Mouse (Mus musculus): ENCODE measurements at regions not wholly inside any gene's neighbourhood (a gene's known extent, or its start where the extent isn't known, plus 50 kb on each side); places are given as distances from the start of the nearest gene placed in this dataset.

DNA sequence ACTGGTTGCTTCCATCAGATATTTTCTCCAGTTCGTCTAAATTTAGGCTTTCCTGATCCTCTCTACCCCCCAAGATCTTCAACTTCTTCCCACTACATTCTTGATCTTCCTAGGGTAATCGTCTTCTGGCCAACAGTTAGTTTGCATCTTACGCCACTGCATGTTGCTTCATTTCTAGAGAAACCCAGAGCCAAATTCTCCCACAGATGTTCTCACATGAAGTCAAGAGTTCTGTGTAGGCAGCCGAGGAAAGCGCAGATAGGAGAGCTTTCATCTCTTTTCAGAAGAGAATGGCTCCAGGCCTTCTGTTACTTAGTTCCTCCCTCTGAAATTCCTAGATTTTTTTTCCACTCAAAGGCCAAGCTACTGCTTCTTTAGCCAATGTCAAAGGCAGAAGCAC lies 179.9 kb downstream of the Fgf10 start:
- DNase-seq: no peak

DNA sequence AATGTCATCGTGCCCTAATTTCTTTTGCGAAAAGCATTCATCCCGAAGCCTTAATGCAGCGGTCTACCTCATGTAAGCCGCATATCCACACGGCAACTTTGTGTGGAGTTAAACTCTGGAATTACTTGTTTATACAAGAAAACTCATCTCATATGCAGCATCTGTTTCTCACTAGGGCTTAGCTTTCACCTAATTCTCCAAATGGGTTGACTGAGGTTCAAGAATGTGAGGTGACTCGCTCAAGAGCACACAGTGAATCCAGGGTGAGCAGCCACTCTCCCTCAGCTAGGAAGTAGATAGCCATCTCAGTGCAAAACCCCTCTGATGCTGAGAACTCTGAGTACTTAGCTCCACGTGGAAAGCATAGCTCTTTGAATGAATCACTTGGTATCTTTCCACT lies 181.1 kb downstream of the Fgf10 start:
- no peak for DNase-seq

DNA sequence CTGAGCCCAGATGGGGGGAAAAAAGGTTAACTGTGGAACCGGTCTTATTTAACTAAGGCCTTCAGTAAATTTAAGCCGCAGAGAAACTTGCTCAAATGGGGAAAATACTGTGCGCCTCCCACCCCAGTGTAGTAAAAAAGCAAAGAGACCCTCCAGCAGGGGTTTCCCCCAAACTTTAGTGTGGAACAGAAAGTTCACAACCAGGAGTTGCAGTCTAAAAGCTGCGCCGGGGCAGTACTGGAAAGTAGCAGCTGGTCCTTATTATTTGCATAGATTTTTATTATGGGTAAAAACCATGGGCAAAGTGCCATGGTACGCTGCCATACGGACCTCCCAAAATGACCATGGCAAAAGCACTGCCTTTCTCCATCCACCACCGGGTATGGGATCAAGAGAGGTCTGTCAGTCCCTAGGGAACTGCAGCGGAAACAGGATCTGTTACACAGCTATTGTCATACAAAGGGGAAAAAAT lies 216.8 kb downstream of the Fgf10 start:
- DNase-seq: no peak

DNA sequence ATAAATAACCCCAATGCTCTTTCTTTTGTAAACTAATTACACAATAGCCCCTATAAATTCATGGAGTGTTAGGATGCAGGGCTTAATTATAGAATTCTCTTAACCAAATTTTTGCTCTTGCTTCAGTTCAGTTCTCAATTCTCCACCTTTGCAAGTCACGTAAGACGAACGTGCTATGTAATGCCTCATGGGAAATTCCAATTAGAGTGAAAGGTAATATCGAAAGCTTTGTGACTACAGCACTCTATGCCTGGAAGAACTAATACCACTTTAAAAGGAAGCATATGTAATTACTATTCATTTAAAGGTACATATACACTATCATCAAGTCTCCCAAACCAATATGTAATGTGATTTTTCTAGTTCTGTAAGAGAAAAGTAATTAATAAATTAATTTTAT lies 225.5 kb downstream of the Fgf10 start:
- DNase-seq: no peak

DNA sequence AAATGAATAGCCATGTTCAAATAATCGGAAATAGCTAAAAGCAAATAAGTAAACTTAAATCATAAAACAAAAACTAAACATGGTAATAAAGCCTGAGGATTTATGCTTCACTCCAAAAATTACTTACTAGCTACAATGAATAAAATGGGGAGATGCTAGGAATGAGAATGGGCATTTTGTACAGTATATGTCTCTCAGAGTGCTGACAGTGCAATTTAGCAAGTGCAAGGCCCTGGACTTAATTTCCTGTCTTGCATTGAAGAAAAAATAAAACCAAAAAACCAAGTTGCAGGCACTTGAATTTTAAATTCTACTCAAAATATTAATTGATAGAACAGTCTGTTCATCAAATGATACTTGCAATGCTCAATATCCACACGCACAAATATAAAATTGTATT lies 232.4 kb downstream of the Fgf10 start:
- DNase-seq: no peak

DNA sequence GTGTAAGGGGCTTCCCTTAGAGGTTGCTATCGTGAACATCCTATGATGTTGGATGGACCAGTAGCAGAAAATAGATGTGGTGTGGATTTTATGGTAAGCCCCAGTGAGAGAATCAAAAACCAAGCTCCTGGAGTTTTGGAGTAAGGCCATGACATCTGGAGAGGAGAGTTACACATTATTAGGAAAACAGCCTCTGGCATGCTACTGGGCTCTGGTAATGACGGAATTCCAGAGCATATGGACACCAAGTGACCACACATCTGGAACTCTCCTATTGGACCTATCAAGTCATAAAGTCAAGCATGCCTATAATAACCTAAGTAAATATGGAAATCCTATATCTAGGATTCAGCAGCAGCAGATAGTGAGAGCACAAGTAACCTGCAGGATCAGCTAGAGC lies 240.8 kb downstream of the Fgf10 start:
- no peak for DNase-seq

DNA sequence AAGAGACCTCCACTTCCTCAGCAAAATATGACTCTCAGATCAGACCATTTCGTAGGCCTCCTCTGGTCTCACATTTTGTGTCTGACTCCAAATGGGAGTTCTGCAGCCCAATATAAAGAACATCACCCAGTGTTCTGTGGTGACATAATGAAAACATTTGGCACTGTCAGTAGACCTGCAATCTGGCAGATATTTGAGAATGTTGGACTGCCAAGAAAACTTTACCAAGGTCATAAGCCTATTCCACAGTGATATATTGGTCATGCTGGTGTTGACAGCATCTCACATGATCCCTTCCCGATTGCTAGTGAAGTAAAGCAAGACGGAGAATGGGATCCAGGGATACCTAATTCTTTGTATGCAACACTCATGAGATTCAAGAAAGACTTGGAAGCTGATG lies 271.2 kb downstream of the Fgf10 start:
- DNase-seq: no peak

DNA sequence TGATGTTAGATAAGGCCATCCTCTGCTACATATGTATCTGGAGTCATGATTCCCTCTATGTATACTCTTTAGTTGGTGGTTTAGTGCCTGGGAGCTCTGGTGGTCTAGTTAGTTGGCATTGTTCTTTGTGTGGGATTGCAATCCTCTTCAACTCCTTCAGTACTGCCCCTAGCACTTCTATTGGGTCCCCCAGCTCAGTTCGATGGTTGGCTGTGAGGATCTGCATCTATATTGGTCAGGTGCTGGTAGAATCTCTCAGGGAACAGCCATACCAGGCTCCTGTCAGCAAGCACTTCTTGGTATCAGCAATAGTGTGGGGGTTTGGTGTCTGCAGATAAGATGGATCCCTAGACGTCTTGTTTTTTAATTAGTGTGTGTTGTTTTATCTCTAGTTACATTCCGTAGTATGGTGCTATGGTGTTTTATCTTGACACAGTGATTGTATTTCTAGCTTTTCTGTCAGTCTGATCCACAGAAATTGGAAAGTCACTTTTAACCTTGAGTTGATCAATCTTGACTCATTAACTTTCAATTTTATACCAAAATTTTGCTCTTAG lies 296.6 kb downstream of the Fgf10 start:
- DNase-seq: no peak

DNA sequence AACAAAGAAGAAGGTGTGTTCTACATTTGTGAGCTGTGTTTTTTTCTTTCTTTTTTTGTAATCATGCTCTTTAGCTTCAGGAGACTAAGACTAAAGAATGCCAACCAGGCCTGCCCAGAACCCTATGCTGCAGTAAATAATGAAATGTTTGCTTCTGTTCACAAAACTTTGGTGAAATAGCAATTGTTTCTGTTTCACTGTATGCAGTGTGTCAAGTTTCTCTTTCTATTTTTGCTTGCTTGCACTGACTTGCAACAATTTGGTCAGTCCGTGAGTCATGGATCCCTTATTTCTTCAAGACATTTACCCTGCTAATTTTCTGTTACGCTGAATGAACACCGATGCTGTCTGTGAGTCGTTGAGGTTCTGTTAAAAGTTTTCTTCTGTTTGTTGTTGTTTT lies 298.1 kb downstream of the Fgf10 start:
- no peak for DNase-seq

DNA sequence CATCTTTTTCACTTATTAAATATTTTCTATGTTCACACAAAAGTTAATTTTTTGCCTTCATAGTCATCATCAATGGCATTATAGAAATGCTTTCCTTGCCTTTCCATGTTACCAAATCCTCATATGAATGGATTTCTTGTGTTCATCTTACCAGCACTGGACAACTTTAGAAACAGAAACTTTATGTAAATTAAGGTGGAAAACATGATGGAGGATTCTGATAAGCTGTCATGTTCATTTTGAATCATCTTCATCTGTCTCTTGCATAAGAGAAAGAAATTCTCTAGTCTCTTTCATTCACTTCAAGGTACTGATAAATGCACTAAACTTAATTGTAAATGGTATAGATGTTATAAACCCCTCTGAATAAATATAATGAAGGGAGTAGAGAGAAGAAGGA lies 305.4 kb downstream of the Fgf10 start:
- no peak for DNase-seq

DNA sequence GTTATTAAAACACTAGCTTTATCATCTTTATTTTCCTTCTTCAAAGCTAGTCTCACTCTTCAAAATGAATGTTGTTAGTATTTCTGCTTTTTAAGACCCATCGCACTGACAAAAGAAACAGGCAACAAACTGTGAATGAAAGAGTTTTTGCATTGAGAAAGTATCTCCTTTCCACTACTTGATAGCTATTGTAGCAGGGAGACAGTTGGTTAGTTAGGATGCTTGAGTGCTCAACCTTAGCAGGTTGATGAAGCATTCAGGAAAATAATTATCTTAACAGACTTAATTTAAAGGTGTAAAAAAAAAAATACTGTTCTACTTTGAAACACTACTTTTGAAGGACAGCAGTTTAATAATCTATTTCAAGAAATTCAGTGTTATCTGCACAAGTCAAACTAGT lies 305.9 kb downstream of the Fgf10 start:
- DNase-seq: no peak

DNA sequence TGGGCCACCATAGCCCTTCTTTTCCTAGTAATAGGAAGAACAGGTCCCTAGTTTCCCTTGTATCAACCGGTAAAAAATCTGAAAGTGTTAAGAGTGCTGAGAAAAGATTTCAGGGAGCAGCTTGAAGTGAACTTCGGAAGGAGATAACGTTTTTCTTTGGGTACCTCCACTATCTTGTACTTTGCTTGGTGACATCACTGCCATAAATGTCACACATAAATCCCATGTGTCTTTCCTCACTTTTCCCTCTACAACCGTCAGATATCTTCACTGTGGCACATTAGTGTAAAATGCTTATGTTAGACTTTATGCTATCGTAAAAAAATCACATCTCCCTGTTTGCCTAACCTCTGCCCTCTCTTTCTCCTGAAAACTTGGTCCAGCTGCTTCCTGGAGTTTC lies 309.9 kb downstream of the Fgf10 start:
- no peak for DNase-seq

DNA sequence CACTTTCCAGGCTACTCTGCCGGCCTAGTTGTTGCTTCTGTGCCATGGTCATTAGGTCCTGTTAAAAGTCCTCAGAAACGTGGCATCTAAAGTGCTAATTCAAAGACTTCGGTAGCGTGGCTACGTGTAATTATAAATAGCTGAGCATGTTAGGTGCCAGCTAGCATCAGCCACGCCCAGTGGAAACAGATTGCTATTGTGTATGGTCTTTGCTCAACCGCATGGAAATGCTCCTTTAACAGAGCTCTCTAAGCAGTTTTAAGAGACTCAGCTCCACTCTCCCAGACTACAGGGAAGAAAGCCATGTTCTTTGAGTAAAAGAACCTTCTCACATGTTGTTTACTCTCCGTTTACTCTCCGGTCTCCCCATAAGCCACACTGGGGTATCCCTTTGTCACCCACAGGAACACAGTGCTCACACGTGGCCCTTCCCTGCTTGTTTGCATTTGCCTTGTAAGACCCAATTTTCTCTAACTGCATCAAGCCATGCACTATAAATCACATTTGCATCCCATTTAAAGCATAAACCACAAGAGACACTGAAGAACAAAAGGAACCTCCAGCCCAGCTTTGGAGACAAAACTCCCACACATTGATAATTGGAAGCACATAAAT lies 311.7 kb downstream of the Fgf10 start:
- DNase-seq: no peak

DNA sequence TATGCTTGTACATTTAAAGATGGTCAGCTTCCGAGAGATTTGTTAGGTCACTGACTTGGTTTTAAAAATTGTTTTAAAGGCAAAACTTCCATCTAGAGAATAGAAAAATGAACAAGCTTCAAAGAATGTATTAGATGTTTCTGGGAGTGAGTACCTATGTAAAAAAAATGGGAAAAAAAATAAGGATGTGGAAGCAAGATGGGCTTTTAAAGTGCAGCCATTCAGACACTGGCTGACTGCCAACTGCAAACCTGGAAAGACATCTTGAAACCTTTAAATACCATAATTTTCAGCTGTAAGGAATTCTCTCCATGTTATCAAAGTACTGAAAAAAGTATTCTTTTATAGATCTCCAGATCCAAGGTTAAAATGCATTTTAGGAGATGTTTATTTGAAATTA lies 315.7 kb downstream of the Fgf10 start:
- DNase-seq: no peak

DNA sequence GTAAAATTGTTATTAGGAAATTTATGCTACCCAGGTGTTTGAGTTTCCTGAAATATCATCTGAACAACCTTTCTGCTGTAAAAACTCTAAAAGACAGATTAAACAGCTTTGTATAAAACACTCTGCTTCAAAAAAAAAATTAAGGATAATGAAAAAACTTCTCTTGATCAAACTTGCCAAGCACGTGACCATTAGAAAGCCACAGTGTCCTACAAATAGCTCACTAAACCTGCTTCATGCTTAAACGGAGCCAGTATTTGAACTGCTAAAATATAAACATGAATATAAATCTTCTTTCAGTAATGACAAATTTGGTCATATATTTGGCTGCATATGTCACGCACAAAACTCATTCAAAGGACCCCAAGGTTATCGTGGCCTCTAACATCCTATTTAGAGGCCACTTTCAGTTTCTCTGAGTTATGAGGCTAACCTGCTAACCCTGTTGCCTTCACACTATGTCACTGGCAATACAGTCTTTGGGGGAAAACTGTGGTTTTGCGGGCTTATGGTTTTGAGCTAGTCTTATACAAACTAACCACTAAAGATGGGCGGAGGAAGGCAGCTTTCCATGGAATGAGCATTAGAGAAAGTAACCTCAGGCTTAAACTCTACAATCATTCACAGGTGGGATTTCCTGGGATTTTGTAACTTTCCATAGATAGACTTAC lies 355.8 kb downstream of the Fgf10 start:
- no peak for DNase-seq

DNA sequence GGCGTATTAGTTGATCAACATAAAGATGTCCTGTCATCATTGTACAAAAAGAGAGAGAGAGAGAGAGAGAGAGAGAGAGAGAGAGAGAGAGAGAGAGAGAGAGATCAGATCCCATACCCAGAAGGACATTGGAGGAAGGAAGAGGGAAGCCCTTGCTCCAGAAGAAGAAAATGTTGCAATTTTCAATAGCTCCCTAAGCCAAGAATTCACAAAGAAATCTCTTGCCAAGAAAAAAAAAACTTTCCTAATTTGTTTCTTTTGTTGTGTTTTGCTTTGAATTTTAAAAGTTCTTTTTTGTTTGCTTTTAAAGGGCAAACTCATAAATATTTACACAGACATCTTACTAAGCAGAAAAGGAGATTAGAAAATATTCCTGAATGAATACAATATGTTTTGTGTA lies 370.0 kb downstream of the Fgf10 start:
- DNase-seq: no peak

DNA sequence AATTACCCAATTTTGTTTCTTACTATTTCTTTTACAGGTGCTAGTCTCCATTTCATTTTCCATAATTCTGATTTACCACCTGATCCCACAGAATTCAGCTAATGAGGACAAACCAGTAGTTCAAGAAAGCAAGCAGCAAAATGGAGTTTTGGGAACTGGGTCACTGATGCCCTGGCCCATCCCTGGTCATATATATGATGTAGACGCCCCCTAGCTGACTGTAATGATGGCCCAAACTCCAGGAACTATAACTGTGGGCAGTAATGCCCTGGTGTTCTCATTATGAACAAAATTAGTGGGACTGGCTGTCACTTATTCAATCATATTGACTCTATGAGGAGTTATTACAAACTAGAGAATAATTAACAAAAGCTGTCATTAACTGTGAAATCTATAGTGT lies 375.5 kb downstream of the Fgf10 start:
- DNase-seq: no peak

DNA sequence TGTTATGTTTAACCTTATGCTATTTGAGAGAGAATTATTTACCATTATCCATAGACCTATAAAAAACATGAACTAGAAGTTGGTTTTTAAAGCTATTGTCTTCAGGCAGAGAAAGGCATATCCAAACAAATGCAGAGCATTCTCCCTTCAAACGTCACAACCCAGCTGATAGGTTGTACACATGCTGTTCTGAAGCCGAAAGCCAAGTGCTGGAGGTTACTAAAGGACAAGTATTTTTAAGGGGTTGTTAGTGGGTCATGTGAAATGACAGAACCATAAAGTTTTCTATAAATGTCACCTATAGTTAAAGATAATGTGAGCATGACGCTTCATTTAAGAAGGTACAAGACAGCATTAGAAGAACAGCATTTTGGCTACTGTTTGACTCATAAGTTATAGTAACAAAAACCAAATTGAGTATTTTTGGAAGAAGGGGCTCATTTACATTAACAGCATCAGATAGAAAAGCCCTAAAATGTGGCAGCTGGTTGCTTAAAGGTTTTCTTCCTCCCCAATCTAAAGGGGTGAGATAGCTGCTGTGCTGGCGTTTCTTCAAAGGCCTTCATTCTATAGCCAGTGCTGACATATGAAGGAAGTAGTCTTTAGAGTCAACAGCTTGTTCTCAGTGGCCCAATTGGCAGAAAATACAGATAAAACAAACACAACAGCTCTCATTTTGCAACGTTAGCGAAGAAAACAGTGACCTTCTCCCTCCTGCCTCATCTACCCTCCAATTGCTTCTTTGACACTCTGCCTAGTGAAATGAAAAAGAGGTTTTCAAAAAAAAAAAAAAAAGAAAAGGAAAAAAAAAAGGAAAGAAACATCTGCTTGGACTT lies 359.4 kb upstream of the Paip1 start:
- no peak for DNase-seq

DNA sequence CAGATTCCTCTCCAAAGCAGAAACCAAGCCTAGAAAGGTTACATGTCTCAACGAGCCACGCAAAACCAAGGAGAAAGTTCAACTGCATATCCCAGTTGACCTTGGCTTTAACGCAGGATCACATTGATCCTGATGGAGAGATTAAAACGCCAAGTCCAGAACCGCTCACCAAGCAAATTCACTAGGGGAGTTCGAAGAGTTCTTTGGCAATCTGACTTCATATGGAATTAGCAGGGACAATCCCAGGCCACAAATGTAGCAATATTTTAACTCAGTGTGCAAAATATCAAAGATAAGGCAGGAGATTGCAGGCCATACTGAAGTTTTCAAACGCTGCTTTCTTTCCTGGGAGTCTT lies 358.8 kb upstream of the Paip1 start:
- DNase-seq: no peak

DNA sequence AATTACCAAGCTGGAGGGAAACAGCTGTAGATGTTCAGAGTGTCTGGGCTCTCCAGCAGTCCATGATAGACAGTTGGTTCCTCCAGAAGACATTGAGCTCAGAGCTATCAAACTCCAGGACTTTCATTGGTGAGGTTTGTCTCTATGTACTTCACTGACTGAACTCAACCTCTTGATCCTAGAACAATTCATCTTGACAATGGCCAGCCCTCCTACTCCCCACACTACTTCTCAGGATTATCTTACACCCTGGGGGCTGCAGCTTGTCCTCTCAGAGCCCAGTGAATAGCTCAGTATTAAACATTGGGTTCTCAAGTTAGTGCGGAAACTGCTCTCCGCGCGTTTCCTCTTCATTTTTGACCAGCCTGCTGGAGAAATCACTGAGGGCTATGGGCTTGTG lies 349.2 kb upstream of the Paip1 start:
- DNase-seq: no peak

DNA sequence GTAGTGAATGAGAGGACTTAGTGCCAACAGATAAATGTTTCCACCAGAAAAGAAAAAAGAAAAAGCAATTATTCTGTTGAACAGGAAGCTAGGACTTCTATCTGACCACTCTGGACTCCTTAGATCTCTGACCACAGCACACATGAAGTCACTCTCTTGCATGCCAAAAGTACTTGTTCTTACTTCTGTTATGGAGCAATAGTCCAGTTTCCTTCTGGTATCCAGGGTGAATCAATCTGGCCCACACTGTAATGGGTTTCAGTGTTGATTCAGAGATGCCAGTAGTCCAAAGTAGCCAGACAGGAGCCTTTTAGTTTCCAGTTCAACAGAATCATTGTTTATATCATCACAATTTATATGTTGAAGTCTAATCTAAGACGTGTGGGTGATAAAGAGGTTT lies 346.7 kb upstream of the Paip1 start:
- DNase-seq: no peak

DNA sequence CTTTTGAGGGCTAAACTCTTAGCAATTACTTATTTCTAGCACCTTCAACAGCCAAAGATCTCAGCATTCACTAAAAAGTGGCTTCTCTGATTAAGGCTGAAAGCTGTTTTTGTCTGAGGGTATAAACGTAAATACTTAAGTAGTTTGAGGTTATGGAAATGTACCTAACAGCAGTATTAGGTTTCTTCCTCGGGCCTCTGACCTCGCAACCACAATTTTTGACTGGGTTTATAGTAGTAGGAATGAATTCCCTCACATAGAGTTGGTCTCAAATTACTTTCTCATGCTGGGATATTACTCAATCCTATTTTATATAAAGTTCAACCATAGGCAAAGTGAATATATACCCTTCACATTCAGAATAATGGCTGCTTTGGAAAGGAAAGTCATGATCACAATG lies 310.5 kb upstream of the Paip1 start:
- no peak for DNase-seq

DNA sequence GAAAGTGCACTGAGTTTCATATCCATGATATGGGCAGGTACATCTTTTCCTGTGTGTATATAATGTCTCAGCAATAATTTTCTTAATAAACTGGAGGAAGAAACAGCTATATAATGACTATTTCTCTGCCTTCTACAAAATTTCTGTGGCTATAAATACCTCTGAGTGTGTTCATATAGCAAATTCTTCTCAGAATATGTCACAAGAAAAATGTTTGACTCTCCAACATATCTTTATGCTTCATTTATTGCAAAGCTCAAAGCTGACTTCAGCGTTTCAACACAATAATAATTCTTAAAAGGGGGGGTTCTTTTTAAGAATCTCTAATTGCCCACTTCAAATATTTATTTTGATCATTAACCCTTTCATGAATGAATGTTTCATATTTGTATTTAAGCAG lies 310.0 kb upstream of the Paip1 start:
- no peak for DNase-seq

DNA sequence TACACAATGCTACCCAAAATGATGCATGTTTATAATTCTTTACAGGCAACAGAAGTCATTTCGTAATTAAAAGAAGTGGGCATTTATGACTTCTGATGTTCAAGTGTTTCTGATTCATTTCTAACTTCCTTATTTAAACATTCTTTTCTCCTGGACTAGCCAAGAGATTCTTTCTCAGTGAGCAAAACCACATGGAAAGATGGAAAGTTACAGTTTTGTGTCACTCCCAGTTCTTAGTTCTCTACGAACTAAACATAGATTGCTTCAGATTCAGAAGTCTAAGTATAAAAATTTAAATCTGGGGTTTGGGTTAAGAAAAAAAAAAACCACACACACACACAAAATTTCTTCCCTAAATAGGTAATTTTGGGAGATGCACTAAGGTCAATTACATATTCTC lies 288.0 kb upstream of the Paip1 start:
- no peak for DNase-seq
